Mouse (Mus musculus) liver, postnatal 0 days (tissue): ENCODE data around the gene Zzz3.

Source experiments
- CTCF ChIP-seq: sonication (generic); IDR thresholded peaks from 2 replicates; pipeline ENCODE4 v1.5.1; 2016; ENCODE audit warnings: antibody characterized with exemption, low read depth
- EP300 ChIP-seq: IDR thresholded peaks from 2 replicates; pipeline ENCODE4 v1.6.1; 2016; ENCODE audit warnings: antibody characterized with exemption, low read depth, mild to moderate bottlenecking

DNA sequence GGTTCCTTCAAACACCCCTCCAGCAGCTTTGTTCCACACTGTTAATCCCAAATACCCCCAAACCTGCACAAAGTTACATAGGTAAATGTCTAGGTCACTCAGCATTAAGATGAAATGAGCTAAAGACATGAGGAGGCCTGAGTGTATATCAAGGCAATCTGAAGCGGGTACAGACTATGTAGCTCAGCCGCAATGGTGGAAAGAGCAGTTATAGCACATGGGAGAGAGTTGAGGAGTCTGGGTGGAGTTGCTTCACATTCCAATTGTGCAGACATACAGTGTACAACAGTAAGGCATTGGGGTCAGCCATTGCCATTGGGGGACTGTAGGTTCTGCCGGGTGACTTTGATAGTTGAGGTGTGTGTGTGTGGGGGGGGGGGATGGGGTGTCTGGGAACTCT, 69.2 kb downstream of the Zzz3 start:
- TF ChIP-seq CTCF: no peak
- TF ChIP-seq EP300: no peak
